Mouse (Mus musculus) frontal cortex, adult (tissue): ENCODE measurements at regions not wholly inside any gene's neighbourhood (a gene's known extent, or its start where the extent isn't known, plus 50 kb on each side); places are given as distances from the start of the nearest gene placed in this dataset.
A peak's percentile ranks its signal among the peaks of the same experiment; 100 is the strongest.

ENCODE experiments used
- ATAC-seq: cut with Nextera tagmentation; 2 replicates; pipeline ENCODE4 v1.9.2; 2017; ENCODE audit warnings: mild to moderate bottlenecking, moderate library complexity, mixed read lengths; ENCODE audit not compliant: low TSS enrichment

GRCm38 (mm10) chr16:77318150-77318549, 283.7 kb downstream of the Gm11146 start:
- ATAC-seq: no peak

- ATAC-seq: peak; percentile 23; the same call in 1 of the 2 replicates
Observed at GRCm38 (mm10) chr16:77315354-77315753, 286.5 kb downstream of the Gm11146 start.

- ATAC-seq: no peak
Observed at GRCm38 (mm10) chr16:77313195-77313594, 288.7 kb downstream of the Gm11146 start.

- peak; percentile 68 for ATAC-seq
Observed at GRCm38 (mm10) chr16:77301270-77302171, 288.0 kb downstream of the Usp25 start.

- peak; percentile 88 for ATAC-seq
Observed at GRCm38 (mm10) chr16:77300572-77301213, 287.2 kb downstream of the Usp25 start.

- no peak for ATAC-seq
Observed at GRCm38 (mm10) chr16:77295574-77296355, 282.3 kb downstream of the Usp25 start.

GRCm38 (mm10) chr16:77292317-77292771, 278.8 kb downstream of the Usp25 start:
- 0 out of 2 replicates have a peak, but pooled peaks have one; percentile 16 for ATAC-seq

- no peak for ATAC-seq
Observed at GRCm38 (mm10) chr16:77291723-77292316, 278.3 kb downstream of the Usp25 start.

GRCm38 (mm10) chr16:77284205-77284604, 270.7 kb downstream of the Usp25 start:
- ATAC-seq: no peak; the same call in 1 of the 2 replicates

GRCm38 (mm10) chr16:77279916-77280315, 266.4 kb downstream of the Usp25 start:
- ATAC-seq: no peak

GRCm38 (mm10) chr16:77279495-77279894, 266.0 kb downstream of the Usp25 start:
- no peak for ATAC-seq

GRCm38 (mm10) chr16:77273306-77273705, 259.8 kb downstream of the Usp25 start:
- ATAC-seq: no peak

- no peak for ATAC-seq
Observed at GRCm38 (mm10) chr16:77268926-77269325, 255.4 kb downstream of the Usp25 start.

- no peak for ATAC-seq
Observed at GRCm38 (mm10) chr16:77267679-77268078, 254.2 kb downstream of the Usp25 start.

- ATAC-seq: peak; percentile 73
Observed at GRCm38 (mm10) chr16:77252349-77252748, 238.8 kb downstream of the Usp25 start.

GRCm38 (mm10) chr16:77251422-77251821, 237.9 kb downstream of the Usp25 start:
- no peak for ATAC-seq

- no peak for ATAC-seq
Observed at GRCm38 (mm10) chr16:77240876-77241275, 227.4 kb downstream of the Usp25 start.

- ATAC-seq: no peak
Observed at GRCm38 (mm10) chr16:77239176-77239790, 225.8 kb downstream of the Usp25 start.

GRCm38 (mm10) chr16:77238358-77239175, 225.1 kb downstream of the Usp25 start:
- ATAC-seq: peak; percentile 25; the same call in 1 of the 2 replicates
